Mouse (Mus musculus) cerebellum, adult 18-20 months (tissue): ENCODE measurements at regions not wholly inside any gene's neighbourhood (a gene's known extent, or its start where the extent isn't known, plus 50 kb on each side); places are given as distances from the start of the nearest gene placed in this dataset.
"Not testable (repeated sequence)": the region's sequence is repeated elsewhere in the genome, so short reads cannot be mapped to it uniquely, and the experiment has no call there.

ENCODE experiments used
- DNase-seq, 2 experiments: peaks; one replicate each; pipeline ENCODE4 v3.0.0; 2021

GRCm38 (mm10) chr11:12913401-12913800 is 448.6 kb upstream of the Cobl start:
- not testable (repeated sequence) for DNase-seq

GRCm38 (mm10) chr11:12873712-12874111 is 409.0 kb upstream of the Cobl start:
- DNase-seq: no peak

GRCm38 (mm10) chr11:12872802-12873201 is 408.0 kb upstream of the Cobl start:
- no peak for DNase-seq

- DNase-seq: no peak
Measured at GRCm38 (mm10) chr11:12872399-12872798, 407.6 kb upstream of the Cobl start.

GRCm38 (mm10) chr11:12867541-12867940 is 402.8 kb upstream of the Cobl start:
- DNase-seq: no peak

GRCm38 (mm10) chr11:12865034-12865620 is 400.4 kb upstream of the Cobl start:
- DNase-seq: no peak

- no peak for DNase-seq
Measured at GRCm38 (mm10) chr11:12859344-12859930, 394.7 kb upstream of the Cobl start.

GRCm38 (mm10) chr11:12858274-12858884 is 393.6 kb upstream of the Cobl start:
- no peak for DNase-seq

- DNase-seq: no peak
Measured at GRCm38 (mm10) chr11:12857358-12858199, 392.8 kb upstream of the Cobl start.

GRCm38 (mm10) chr11:12847793-12848192 is 383.0 kb upstream of the Cobl start:
- no peak for DNase-seq

- no peak for DNase-seq
Measured at GRCm38 (mm10) chr11:12843631-12844423, 379.1 kb upstream of the Cobl start.

GRCm38 (mm10) chr11:12841393-12841792 is 376.6 kb upstream of the Cobl start:
- no peak for DNase-seq

- DNase-seq: no peak
Measured at GRCm38 (mm10) chr11:12837920-12838319, 373.2 kb upstream of the Cobl start.

- DNase-seq: no peak
Measured at GRCm38 (mm10) chr11:12837387-12837786, 372.6 kb upstream of the Cobl start.

- no peak for DNase-seq
Measured at GRCm38 (mm10) chr11:12836387-12836786, 371.6 kb upstream of the Cobl start.

- DNase-seq: no peak
Measured at GRCm38 (mm10) chr11:12812021-12812420, 347.3 kb upstream of the Cobl start.

- peak; percentile 14 to 24 for DNase-seq
Measured at GRCm38 (mm10) chr11:12810949-12811881, 346.5 kb upstream of the Cobl start.
